Mouse (Mus musculus) midbrain, embryonic 11.5 days (tissue): ENCODE measurements around the gene Pwwp2a. TPM values are rescaled to one million over a fixed set of nuclear protein-coding genes. Genes with fewer than 3 reads are reported as not detected.

ENCODE experiments used
- ATAC-seq: fragments of 200-750 bp; cut with Nextera tagmentation; 2 replicates; pipeline ENCODE4 v1.8.0; 2017; ENCODE audit warnings: moderate TSS enrichment, moderate library complexity; ENCODE audit not compliant: low FRiP score
- DNase-seq: peaks from one replicate; pipeline ENCODE4 v3.0.0; 2015; ENCODE audit warnings: low spot score; ENCODE audit errors: missing footprints
- H3K27ac ChIP-seq: fragments of 300-500 bp; sonication (generic); 2 replicates; pipeline ENCODE4 v1.5.1; 2014; ENCODE audit warnings: low read depth, low read length
- H3K27me3 ChIP-seq: fragments of 300-500 bp; sonication (generic); 2 replicates; pipeline ENCODE4 v1.6.1; 2014; ENCODE audit warnings: mild to moderate bottlenecking, low read length, moderate library complexity, mixed read lengths; ENCODE audit not compliant: control insufficient read depth, insufficient read depth
- H3K36me3 ChIP-seq: fragments of 300-500 bp; sonication (generic); 2 replicates; pipeline ENCODE4 v1.6.1; 2014; ENCODE audit warnings: mild to moderate bottlenecking, low read length, moderate library complexity, mixed read lengths; ENCODE audit not compliant: control insufficient read depth, insufficient read depth
- H3K4me1 ChIP-seq: fragments of 300-500 bp; sonication (generic); 2 replicates; pipeline ENCODE4 v1.6.1; 2014; ENCODE audit warnings: low read length; ENCODE audit not compliant: control insufficient read depth, insufficient read depth
- H3K4me2 ChIP-seq: fragments of 300-500 bp; sonication (generic); 2 replicates; pipeline ENCODE4 v1.6.1; 2014; ENCODE audit warnings: mild to moderate bottlenecking, moderate library complexity
- H3K4me3 ChIP-seq: fragments of 300-500 bp; sonication (generic); 2 replicates; pipeline ENCODE4 v1.5.1; 2014; ENCODE audit warnings: low read depth, low read length
- H3K9ac ChIP-seq: fragments of 300-500 bp; sonication (generic); 2 replicates; pipeline ENCODE4 v1.6.1; 2014; ENCODE audit warnings: low read length
- H3K9me3 ChIP-seq: fragments of 300-500 bp; sonication (generic); 2 replicates; pipeline ENCODE4 v1.6.1; 2016; ENCODE audit warnings: low read length; ENCODE audit not compliant: control insufficient read depth
- WGBS: fragments of 180-500 bp; shearing (Covaris S2); extraction: QIAGEN DNeasy Blood & Tissue Kit; methylation state at CpG from one replicate; pipeline ENCODE4 v1.1.7; 2014; 5-methylcytosine and 5-hydroxymethylcytosine counted together
- polyA plus RNA-seq: library from polyadenylated mRNA; unstranded; fragments of >200 nt; fragmentation: Nextera tagmentation; extraction: Ambion mirVana; gene quantifications from 2 replicates; pipeline ENCODE4 v1.2.1, GENCODE M21; 2014

Gene Pwwp2a
- polyA plus RNA-seq, result 42.8 and 44.8 TPM in 2 replicates

DNA sequence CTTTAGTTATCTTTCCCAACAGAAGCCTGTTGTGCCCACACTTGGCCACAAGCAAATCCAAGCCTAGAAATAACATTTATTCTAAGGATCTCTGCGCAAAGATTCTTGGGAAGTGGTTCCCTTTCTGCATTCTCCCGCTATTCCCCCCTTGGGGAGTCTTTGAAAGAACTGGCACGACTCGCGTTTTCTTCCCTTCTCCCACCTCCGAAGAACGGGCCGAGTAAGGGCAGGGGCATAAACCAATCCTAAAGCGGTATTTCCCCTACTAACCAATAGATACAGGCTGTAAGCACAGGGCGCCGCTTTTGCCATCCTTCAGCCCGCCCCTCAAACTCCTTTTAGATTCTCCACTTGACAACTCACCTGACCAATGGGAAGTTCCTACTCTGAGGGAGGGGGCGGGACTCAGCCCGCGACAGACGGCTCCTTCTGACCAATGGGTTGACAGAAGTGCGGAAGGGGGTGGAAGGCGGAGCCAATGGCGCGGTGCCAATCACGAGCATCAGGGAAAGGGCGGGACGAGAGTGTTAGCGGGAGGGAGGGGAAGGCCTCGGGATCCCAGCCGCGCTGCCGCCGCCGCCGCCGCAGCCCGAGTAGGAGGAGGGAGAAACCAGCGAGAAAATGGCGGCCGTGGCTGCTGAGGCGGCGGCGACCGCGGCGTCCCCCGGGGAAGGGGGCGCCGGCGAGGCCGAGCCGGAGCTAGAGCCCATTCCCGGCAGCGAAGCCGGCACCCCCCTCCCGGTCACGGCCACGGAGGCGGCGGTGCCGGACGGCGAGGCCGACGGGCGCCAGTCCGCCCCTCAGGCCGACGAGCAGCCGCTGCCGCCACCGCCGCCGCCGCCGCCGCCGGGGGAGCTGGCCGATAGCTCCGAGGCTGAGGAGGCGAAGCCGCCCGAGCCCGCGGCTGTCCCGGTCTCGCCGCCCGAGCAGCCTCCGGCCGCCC, at the start of gene Pwwp2a:
Pwwp2a (plus strand) TSS at position 527 of the 943 bp plus-strand sequence.
- Histone ChIP-seq H3K4me1 (peaks cover 9% of the 10 kb centered on the region), H3K27ac (peak within 1 kb of the TSS; percentile 81), H3K4me2 (peak within 1 kb of the TSS; percentile 66), H3K9ac (peak within 1 kb of the TSS; percentile 95), H3K36me3 (peaks cover 3% of the 10 kb centered on the region; the same call in 1 of the 2 replicates), H3K9me3 (no peaks in the 10 kb centered on the region), H3K4me3 (peak within 1 kb of the TSS; percentile 93), H3K27me3 (no peaks in the 10 kb centered on the region)
- ATAC-seq (peak; percentile 99), DNase-seq (peak; percentile 100)
- WGBS, result under 1% methylated on average over 71 of the region's 87 CpGs

DNA sequence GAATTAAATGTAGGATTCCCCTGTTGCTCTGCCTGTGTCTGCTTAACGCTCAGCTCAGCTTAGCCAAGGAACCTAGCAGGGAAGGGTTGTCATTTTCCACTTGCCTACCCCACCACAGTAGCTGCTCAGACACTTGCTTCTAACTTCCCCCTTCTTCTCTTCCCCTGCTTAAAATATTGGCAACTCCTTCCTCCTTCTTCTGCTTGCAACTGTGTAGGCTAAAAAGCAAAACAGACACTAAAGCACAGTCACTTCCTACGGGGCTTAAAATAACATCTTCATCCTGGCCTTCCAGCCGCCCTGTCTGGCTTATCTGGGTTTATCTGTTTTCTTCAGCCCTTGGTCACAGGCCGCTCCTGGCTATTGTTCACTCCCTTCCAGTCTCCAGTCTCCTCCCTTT, 49.2 kb upstream of the Pwwp2a start:
- ATAC-seq (no peak), DNase-seq (no peak)
- no peaks in the 10 kb centered on the region for H3K27me3 ChIP-seq
- WGBS, result 47% methylated on average over 4 of the region's 4 CpGs
- no peaks in the 10 kb centered on the region for H3K36me3 ChIP-seq
- no peak overlapping the region for H3K9ac ChIP-seq
- no peak overlapping the region for H3K4me2 ChIP-seq
- no peak overlapping the region for H3K4me3 ChIP-seq
- H3K27ac ChIP-seq, result no peak overlapping the region
- no peaks in the 10 kb centered on the region for H3K9me3 ChIP-seq
- peaks cover 5% of the 10 kb centered on the region; the same call in 1 of the 2 replicates for H3K4me1 ChIP-seq

DNA sequence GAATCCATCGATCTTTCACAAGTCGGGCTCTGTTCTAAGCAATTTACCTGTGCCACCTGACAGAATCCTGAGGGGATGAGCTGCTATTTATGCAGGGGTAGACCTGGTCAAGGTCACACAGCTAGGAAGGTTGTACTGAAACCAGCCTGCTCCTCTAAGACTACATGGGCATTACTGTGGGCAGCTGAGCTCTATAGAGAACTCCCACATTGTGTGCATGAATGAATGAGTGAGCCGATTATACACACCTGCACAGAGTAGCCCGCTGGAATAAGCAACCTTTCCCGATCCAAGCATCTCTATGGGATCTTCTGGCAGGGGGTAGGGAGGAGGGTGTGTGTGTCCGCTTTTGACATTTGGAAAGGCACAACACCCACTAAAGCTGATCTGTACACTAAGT, 48.6 kb upstream of the Pwwp2a start:
- peaks cover 5% of the 10 kb centered on the region; the same call in 1 of the 2 replicates for H3K4me1 ChIP-seq
- peak overlapping the region; percentile 4; the same call in 1 of the 2 replicates for H3K9ac ChIP-seq
- H3K27ac ChIP-seq, result no peak overlapping the region
- H3K4me3 ChIP-seq, result no peak overlapping the region
- no peaks in the 10 kb centered on the region for H3K27me3 ChIP-seq
- no peaks in the 10 kb centered on the region for H3K36me3 ChIP-seq
- no peak overlapping the region for H3K4me2 ChIP-seq
- peak; percentile 25; the same call in 1 of the 2 replicates for ATAC-seq
- DNase-seq, result no peak
- 74% methylated on average over 6 of the region's 6 CpGs for WGBS
- no peaks in the 10 kb centered on the region for H3K9me3 ChIP-seq

DNA sequence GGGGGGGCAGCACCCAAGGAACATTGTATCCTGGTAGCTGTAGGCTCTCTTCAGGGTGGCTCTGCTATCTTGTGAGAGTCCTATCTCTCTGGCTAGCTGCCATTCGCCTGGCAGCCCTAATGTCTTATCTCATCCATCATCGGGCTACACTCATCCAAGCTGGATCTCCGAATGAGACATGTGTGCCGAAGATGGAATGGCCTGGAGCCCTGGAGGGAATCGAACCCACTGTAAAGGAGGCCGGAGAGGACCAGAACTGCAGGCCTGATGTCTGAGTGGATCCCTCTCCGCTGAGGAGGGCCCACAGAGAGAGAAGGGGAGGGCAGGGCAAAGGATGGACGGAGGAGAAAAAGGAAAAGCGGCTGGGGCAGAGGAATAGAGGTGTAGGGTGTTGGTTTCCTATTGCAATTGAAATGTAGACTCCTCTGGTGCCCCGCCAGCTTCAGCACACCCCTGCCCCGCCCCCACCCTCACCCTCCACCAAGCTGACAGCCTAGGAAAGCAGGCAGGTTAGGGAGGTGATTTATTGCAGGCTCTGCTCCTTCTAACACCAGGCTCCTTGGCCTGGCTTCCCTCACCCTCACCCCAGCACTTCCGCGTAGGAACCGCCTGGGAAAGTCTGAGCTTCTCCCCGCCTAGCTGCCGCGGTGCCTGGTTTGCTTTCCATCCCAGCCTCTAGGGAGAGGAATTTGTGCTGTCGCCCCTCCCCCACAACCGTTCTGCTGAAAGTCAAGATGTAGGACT, 48.0 kb upstream of the Pwwp2a start:
- Histone ChIP-seq H3K4me3 (no peak overlapping the region), H3K36me3 (no peaks in the 10 kb centered on the region), H3K4me1 (peaks cover 5% of the 10 kb centered on the region; the same call in 1 of the 2 replicates), H3K9me3 (no peaks in the 10 kb centered on the region), H3K9ac (peak overlapping the region; percentile 4), H3K27me3 (no peaks in the 10 kb centered on the region), H3K27ac (no peak overlapping the region), H3K4me2 (peak overlapping the region; percentile 22; the same call in 1 of the 2 replicates)
- ATAC-seq, result peak; percentile 73
- 30% methylated on average over 18 of the region's 19 CpGs for WGBS
- peak; percentile 90 for DNase-seq

DNA sequence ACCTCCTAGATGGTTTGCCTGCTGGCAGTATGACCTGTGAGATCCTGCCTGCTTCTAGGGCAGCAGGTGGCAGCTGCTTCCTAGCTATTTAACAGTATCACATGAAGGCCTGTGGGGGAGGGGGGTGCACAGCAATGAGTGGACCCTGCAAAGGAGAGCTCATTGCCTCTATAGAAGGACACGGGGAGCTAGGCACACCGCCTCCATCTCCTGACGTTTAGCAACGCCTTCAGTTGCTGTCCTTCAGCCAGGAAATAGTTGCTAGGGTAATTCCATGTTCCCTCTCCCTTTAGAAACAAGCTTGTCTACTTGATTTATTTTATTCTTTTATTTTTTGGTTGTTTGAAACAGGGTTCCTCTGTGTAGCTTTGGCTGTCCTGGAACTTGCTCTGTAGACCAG, 45.0 kb upstream of the Pwwp2a start:
- H3K4me3 ChIP-seq, result no peak overlapping the region
- DNase-seq (no peak), ATAC-seq (no peak)
- no peaks in the 10 kb centered on the region for H3K27me3 ChIP-seq
- H3K4me1 ChIP-seq, result peaks cover 5% of the 10 kb centered on the region; the same call in 1 of the 2 replicates
- 90% methylated on average over 4 of the region's 4 CpGs for WGBS
- H3K9ac ChIP-seq, result no peak overlapping the region
- H3K27ac ChIP-seq, result no peak overlapping the region
- no peaks in the 10 kb centered on the region for H3K36me3 ChIP-seq
- H3K9me3 ChIP-seq, result no peaks in the 10 kb centered on the region
- H3K4me2 ChIP-seq, result no peak overlapping the region

DNA sequence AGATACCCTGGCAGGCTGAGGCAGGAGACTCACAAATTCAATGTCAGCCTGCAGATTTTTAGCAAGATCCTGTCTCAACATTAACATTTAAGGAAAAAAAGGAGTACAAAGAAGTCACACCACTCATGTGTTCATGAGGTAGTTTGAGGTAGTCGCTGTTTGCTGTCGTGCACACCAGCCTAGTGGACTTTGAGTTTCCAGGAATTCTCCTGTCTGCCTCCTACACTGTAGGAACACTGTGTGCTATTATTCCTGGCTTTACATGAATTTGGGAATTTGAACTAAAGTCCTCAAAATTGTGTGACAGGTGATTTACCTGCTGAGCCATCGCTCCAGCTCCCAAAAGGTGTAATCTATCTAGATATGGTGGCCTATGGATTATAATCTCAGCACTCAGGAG, 43.3 kb upstream of the Pwwp2a start:
- Histone ChIP-seq H3K36me3 (no peaks in the 10 kb centered on the region), H3K9ac (no peak overlapping the region), H3K27me3 (no peaks in the 10 kb centered on the region), H3K4me2 (no peak overlapping the region), H3K27ac (no peak overlapping the region), H3K9me3 (no peaks in the 10 kb centered on the region), H3K4me1 (peaks cover 11% of the 10 kb centered on the region), H3K4me3 (no peak overlapping the region)
- no peak for DNase-seq
- no peak for ATAC-seq
- 96% methylated on average over 3 of the region's 3 CpGs for WGBS

DNA sequence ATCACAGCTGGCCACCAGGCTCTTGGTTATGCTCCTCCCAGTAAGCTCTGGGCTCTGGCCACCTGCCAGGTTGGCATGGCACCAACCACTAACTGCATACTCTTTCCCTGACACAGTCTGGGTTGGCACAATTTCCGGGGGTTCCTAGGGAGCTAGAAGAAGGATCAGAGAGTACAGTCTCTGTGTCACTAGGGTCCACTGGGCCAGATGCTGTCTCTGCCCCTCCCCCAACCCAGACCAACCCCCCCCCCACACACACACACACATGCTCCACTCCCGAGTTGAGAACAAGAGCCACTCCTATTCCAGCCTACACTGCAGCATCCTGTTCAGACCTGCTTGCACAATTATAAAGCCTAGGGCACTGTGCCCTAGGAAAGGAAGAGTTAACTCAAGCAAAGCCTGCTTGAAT, 38.6 kb upstream of the Pwwp2a start:
- Histone ChIP-seq H3K4me1 (peaks cover 9% of the 10 kb centered on the region), H3K4me3 (no peak overlapping the region), H3K4me2 (no peak overlapping the region), H3K27me3 (no peaks in the 10 kb centered on the region), H3K9me3 (no peaks in the 10 kb centered on the region), H3K9ac (no peak overlapping the region; the same call in 1 of the 2 replicates), H3K27ac (peak overlapping the region; percentile 48), H3K36me3 (no peaks in the 10 kb centered on the region)
- no peak for DNase-seq
- WGBS, result 44% methylated on average over 2 of the region's 2 CpGs
- peak; percentile 59 for ATAC-seq

DNA sequence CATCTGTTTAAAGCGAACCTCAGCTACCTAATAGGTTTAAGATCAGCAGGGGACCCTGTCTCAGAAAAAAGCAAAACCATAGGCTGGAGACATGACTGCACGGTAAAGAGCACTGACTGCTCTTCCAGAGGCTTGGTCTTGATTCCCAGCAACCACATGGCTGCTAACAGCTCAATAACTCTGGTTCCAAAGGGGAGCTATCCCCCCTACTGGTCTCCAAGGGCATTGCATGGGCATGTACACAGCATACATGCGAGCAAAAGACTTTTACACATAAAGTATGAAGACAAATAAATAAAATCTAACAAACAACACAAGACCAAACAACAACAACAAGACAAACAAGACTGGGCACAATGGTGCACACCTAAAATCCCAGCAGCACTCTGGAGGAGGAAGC, 36.5 kb upstream of the Pwwp2a start:
- Histone ChIP-seq H3K4me3 (no peak overlapping the region), H3K4me2 (no peak overlapping the region), H3K4me1 (peaks cover 9% of the 10 kb centered on the region), H3K27me3 (no peaks in the 10 kb centered on the region), H3K9ac (no peak overlapping the region), H3K36me3 (no peaks in the 10 kb centered on the region), H3K9me3 (no peaks in the 10 kb centered on the region), H3K27ac (no peak overlapping the region)
- 89% methylated on average over 3 of the region's 3 CpGs for WGBS
- DNase-seq, result no peak
- no peak for ATAC-seq
